Mouse (Mus musculus) ovary, postnatal 10 days (tissue): ENCODE measurements around the gene Mrgprh.

Experiments used
- DNase-seq: peaks from one replicate; pipeline ENCODE4 v3.0.0; 2022; ENCODE audit warnings: low spot score

Mrgprh gene

GRCm38 (mm10) chr17:12916588-12917380 lies 41.0 kb downstream of the Mrgprh start:
- DNase-seq = no peak

- no peak for DNase-seq
Measured at GRCm38 (mm10) chr17:12921073-12921472, 45.2 kb downstream of the Mrgprh start.

- no peak for DNase-seq
Measured at GRCm38 (mm10) chr17:12925001-12925400, 49.2 kb downstream of the Mrgprh start.

GRCm38 (mm10) chr17:12925703-12926180 lies 49.9 kb downstream of the Mrgprh start:
- DNase-seq = no peak
